Mouse (Mus musculus): Measurements from ENCODE around the gene Aldh6a1. TPM values are rescaled to one million over a fixed set of nuclear protein-coding genes. Genes with fewer than 3 reads are reported as not detected.

Gene Aldh6a1
- 20.8 TPM for polyA plus RNA-seq (2015; fragmentation: Illumina TruSeq; extraction: RNeasy Lipid Tissue Mini Kit (QIAGEN cat#74804); ENCODE audit: insufficient read depth, low replicate concordance)

DNA sequence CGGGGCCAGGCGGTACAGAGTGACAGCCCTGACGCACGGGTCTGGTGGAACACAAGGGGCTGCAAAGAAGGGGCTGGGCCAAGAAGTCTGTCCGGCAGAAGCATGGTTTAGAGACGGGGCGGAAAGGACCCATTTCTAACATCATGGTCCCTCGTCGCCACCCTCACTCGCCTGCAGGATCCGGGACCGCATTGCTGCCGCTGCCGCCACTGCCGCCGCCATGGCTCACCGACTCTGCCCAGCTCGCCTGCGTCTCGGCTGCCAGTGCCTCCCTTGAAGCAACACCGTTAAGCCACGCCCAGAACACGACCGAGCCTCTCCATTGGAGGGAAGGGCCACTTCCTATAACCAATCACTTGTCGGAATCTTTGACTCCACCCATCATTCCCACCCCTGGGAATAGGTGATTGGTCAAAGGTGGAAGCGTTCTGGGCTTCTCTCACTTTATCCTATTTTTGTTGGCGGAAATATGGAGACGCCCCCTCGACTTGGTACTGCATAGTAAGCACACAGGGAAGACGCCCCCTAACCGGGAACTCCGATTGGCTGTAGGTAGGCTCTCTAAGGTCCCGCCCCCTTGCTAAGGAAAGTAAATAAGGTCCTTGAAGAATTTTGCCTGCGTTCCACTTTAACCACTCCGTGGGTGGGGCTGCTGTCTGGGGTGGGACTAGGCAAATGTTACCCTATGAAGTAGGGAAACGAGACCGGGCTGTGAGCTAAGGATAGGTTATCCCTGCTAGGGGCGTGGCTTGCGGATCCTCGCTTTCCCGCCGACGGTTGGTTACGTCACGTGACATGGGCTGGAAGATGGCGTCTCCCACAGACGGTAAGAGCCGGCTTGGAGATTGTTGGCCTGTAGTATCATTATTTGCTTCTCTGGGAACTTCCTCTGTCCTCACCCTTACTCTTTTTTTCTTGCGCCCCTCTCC lies at the start of gene Aldh6a1, which contains the start of gene Lin52:
Gene Aldh6a1 (minus strand): TSS at position 287 of the 929 bp plus-strand sequence.
Gene Lin52 (plus strand): TSS at position 705 of the 929 bp plus-strand sequence.

DNA sequence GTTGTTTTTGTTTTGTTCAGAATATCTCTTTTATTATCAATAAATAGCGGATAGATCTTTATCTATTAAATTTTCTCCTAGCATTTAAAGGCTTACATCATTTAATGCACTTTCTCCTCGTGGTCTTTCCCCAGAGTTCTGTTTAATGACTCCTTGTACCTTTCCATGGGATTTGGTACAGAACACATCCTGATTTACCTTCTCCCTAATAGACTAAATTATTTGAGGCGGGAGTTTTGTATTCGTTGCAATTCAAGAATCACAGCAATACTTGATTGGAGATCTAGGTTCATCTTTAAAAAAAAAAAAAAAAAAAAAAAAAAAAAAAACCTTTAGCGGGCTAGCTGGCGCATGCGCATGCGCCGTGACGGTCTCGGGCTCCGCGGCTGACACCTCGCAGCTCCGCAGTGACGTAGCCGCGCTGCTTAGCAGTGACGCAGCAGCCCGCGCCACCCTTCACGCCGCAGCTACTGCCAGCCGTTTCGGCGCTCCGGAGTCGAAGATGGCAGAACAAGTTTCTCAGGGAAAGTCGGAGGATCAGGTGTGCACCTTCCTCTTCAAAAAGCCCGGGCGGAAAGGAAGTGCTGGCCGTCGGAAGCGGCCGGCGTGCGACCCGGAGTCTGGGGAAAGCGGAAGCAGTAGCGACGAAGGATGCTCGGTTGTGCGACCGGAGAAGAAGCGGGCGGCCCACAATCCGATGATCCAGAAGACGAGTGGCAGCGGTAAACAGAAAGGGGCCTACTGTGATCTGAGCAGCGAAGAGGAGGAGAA lies 33.8 kb downstream of the Aldh6a1 start, which contains the start of gene Rnf113a2:
Gene Rnf113a2 (plus strand): TSS at position 363 of the 771 bp plus-strand sequence.

DNA sequence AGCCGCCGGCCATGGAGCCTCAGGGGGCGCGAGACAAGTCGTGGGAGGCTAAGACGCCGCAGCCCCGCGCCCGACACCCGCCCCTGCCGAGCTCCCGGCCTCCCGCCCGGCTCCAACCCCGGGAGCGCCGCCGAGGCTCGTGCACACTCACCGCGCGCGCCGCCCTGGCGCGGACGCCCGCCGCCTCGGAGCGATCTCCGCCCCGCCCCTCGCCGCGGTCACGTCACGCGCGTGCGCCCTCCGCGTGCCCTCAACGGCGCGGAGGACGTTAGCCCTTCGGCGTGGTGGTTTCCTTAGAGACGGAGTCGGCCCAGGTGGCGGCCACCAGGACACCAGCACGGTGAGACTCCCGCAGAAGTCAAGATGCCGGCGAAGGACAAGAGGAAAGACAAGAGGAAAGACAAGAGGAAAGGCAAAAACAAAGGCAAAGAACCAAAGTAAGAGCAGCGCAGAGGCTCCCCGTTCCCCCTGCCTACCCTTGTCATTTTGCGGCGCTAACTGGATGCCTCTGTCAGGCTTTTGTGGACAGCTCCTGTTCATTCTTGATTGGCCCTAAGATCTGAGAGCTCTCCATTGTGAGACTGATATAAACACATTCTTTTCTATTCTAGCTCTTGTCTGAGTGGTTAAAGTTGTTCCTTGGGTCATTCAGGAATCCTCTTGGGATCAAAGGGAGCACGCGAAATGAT lies 41.8 kb downstream of the Aldh6a1 start, which contains the start of the genes Entpd5 and Bbof1:
Gene Entpd5 (minus strand): TSS at position 211 of the 689 bp plus-strand sequence.
Gene Bbof1 (plus strand): TSS at position 253 of the 689 bp plus-strand sequence.

Other genes starting within 250 kb of the Aldh6a1 start
- gene Elmsan1, start 232.1 kb downstream of the Aldh6a1 start, polyA plus RNA-seq (2015; fragmentation: Illumina TruSeq; extraction: RNeasy Lipid Tissue Mini Kit (QIAGEN cat#74804); ENCODE audit: insufficient read depth, low replicate concordance), result 32.6 TPM
- 42.3 TPM for gene Ptgr2, start 165.8 kb downstream of the Aldh6a1 start, polyA plus RNA-seq (2015; fragmentation: Illumina TruSeq; extraction: RNeasy Lipid Tissue Mini Kit (QIAGEN cat#74804); ENCODE audit: insufficient read depth, low replicate concordance)
- 50.4 TPM for gene Zfp410, start 134.2 kb downstream of the Aldh6a1 start, polyA plus RNA-seq (2015; fragmentation: Illumina TruSeq; extraction: RNeasy Lipid Tissue Mini Kit (QIAGEN cat#74804); ENCODE audit: insufficient read depth, low replicate concordance)
- gene Coq6, start 89.3 kb downstream of the Aldh6a1 start, polyA plus RNA-seq (2015; fragmentation: Illumina TruSeq; extraction: RNeasy Lipid Tissue Mini Kit (QIAGEN cat#74804); ENCODE audit: insufficient read depth, low replicate concordance), result 13.8 TPM
- gene Fam161b, start 89.2 kb downstream of the Aldh6a1 start, polyA plus RNA-seq (2015; fragmentation: Illumina TruSeq; extraction: RNeasy Lipid Tissue Mini Kit (QIAGEN cat#74804); ENCODE audit: insufficient read depth, low replicate concordance), result 1.6 TPM
- 43.1 TPM for gene Entpd5, start 42.0 kb downstream of the Aldh6a1 start, polyA plus RNA-seq (2015; fragmentation: Illumina TruSeq; extraction: RNeasy Lipid Tissue Mini Kit (QIAGEN cat#74804); ENCODE audit: insufficient read depth, low replicate concordance)
- gene Bbof1, start 41.9 kb downstream of the Aldh6a1 start, polyA plus RNA-seq (2015; fragmentation: Illumina TruSeq; extraction: RNeasy Lipid Tissue Mini Kit (QIAGEN cat#74804); ENCODE audit: insufficient read depth, low replicate concordance), result 1.6 TPM
- 22.5 TPM for gene Rnf113a2, start 33.8 kb downstream of the Aldh6a1 start, polyA plus RNA-seq (2015; fragmentation: Illumina TruSeq; extraction: RNeasy Lipid Tissue Mini Kit (QIAGEN cat#74804); ENCODE audit: insufficient read depth, low replicate concordance)
- gene Lin52, start 418 bp upstream of the Aldh6a1 start, polyA plus RNA-seq (2015; fragmentation: Illumina TruSeq; extraction: RNeasy Lipid Tissue Mini Kit (QIAGEN cat#74804); ENCODE audit: insufficient read depth, low replicate concordance), result 17.9 TPM
- not detected for gene Vsx2, start 118.8 kb upstream of the Aldh6a1 start, polyA plus RNA-seq (2015; fragmentation: Illumina TruSeq; extraction: RNeasy Lipid Tissue Mini Kit (QIAGEN cat#74804); ENCODE audit: insufficient read depth, low replicate concordance)
- 12.5 TPM for gene Abcd4, start 166.4 kb upstream of the Aldh6a1 start, polyA plus RNA-seq (2015; fragmentation: Illumina TruSeq; extraction: RNeasy Lipid Tissue Mini Kit (QIAGEN cat#74804); ENCODE audit: insufficient read depth, low replicate concordance)
- not detected for gene Vrtn, start 190.0 kb upstream of the Aldh6a1 start, polyA plus RNA-seq (2015; fragmentation: Illumina TruSeq; extraction: RNeasy Lipid Tissue Mini Kit (QIAGEN cat#74804); ENCODE audit: insufficient read depth, low replicate concordance)
- gene Syndig1l, start 247.8 kb upstream of the Aldh6a1 start, polyA plus RNA-seq (2015; fragmentation: Illumina TruSeq; extraction: RNeasy Lipid Tissue Mini Kit (QIAGEN cat#74804); ENCODE audit: insufficient read depth, low replicate concordance), result 0.43 TPM